Mouse (Mus musculus) cerebellum, adult 2 months (tissue): ENCODE data around the gene Erv3.
"Not testable (repeated sequence)": the region's sequence is repeated elsewhere in the genome, so short reads cannot be mapped to it uniquely, and the experiment has no call there.

Source experiments
- CTCF ChIP-seq: fragments of 200-500 bp; IDR thresholded peaks from 2 replicates; pipeline ENCODE4 v1.5.1; 2011; ENCODE audit warnings: low read depth, mild to moderate bottlenecking, control low read depth, low read length, moderate library complexity, borderline replicate concordance; ENCODE audit not compliant: insufficient read depth
- POLR2A ChIP-seq: fragments of 200-500 bp; IDR thresholded peaks from 2 replicates; pipeline ENCODE4 v1.6.1; 2011; ENCODE audit warnings: low read length, control low read depth, borderline replicate concordance; ENCODE audit not compliant: insufficient read depth

DNA sequence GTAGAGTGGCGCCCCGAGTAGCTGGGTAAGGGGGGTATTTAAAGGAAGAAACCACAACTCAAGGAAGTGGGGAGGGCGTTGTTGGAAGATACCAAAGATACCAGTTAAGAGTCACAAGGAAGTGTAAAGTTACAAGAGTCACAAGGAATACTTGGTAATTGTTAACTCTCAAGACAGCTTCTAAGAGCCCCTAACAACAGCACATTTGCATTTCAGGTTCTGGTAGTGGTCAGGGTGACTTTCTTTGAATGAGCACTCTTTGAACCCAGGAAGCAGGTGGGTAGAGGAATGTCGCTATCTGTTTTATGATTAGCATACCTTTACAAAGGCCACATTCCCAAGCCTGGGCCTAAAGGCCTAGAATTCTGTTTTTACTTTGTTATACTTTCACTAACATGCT lies 28.6 kb downstream of the Erv3 start:
- TF ChIP-seq CTCF, POLR2A: not testable (repeated sequence)
